Mouse (Mus musculus): Measurements from ENCODE around the gene Cda. TPM values are rescaled to one million over a fixed set of nuclear protein-coding genes. Genes with fewer than 3 reads are reported as not detected.

Cda gene
- polyA plus RNA-seq, 1 experiment from 2014 or later, result 2.2 TPM

DNA sequence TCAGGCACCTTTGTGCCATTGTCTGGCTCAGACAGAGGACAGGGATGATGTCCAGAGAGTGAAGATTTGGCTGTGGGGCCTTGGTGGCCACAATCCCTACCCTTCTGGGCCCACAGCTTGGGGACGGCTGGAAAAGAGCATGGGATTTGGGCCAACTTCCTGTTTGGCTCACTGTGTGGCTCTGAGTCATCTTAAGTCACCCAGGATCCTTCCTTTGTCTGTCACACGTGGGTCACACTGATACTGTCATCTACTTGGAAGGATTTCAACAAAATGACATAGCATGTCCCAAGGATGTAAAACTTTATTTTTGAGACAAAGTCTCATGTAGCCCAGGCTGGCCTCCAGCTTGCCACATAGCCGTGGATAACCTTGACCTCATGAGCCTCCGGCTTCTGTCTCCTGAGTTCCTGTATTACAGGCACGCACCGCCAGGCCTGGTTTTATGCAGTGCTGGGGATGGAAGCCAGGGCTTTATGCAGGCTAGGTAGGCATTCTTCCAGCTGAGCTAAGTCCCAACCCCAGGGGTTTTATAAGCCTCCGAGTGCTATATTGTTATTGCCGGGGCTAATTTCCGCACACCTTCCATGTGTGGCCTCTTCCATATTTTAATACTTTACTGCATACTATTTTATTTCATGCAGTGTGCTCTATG, 22.8 kb downstream of the Cda start:
- WGBS, result 80% methylated on average over 9 of the region's 9 CpGs
- Histone ChIP-seq H3K27ac (no peak overlapping the region), H3K9ac (replicated peaks) (no peak overlapping the region), H3K4me3 (replicated peaks) (no peak overlapping the region), H3K4me2 (replicated peaks) (no peak overlapping the region), H3K4me1 (replicated peaks) (no peaks in the 10 kb centered on the region), H3K36me3 (no peaks in the 10 kb centered on the region), H3K27me3 (no peaks in the 10 kb centered on the region), H3K9me3 (no peaks in the 10 kb centered on the region)
- no peak for ATAC-seq

- 68% methylated on average over 10 of the region's 10 CpGs for WGBS
- ATAC-seq, result no peak
Observed at GRCm38 (mm10) chr4:138343341-138343837, 24.4 kb downstream of the Cda start.

DNA sequence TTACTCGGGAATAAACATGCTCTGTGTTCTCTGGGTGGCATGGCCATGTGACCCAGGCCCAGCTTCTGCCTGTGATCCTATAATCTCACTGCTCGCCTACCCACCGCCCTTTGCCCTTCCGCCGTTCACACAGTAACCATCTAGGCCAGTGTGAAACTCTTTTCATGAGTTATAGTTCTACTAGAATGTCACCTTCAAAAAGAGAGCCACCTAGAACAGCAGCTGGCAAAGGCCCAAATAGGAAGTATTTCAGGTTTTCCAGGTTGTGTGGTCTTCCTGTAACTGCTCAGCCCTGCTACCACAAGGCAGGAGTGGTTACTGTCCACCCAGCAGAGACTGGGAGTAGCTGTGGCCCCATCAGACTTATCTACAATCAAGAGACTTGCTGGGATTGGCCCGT, 25.0 kb downstream of the Cda start:
- H3K36me3 ChIP-seq, result no peaks in the 10 kb centered on the region
- 87% methylated on average over 6 of the region's 6 CpGs for WGBS
- no peak overlapping the region for H3K27ac ChIP-seq
- ATAC-seq, result no peak
- no peaks in the 10 kb centered on the region for H3K4me1 ChIP-seq (replicated peaks)
- H3K9me3 ChIP-seq, result no peaks in the 10 kb centered on the region
- H3K4me2 ChIP-seq (replicated peaks), result no peak overlapping the region
- no peaks in the 10 kb centered on the region for H3K27me3 ChIP-seq
- H3K4me3 ChIP-seq (replicated peaks), result no peak overlapping the region
- no peak overlapping the region for H3K9ac ChIP-seq (replicated peaks)

More at GRCm38 (mm10) chr4:138343341-138343837, 24.4 kb downstream of the Cda start:
- Histone ChIP-seq H3K9me3 (no peaks in the 10 kb centered on the region), H3K27ac (no peak overlapping the region), H3K4me1 (replicated peaks) (no peaks in the 10 kb centered on the region), H3K36me3 (no peaks in the 10 kb centered on the region), H3K4me3 (replicated peaks) (no peak overlapping the region), H3K27me3 (no peaks in the 10 kb centered on the region), H3K9ac (replicated peaks) (no peak overlapping the region), H3K4me2 (replicated peaks) (no peak overlapping the region)

DNA sequence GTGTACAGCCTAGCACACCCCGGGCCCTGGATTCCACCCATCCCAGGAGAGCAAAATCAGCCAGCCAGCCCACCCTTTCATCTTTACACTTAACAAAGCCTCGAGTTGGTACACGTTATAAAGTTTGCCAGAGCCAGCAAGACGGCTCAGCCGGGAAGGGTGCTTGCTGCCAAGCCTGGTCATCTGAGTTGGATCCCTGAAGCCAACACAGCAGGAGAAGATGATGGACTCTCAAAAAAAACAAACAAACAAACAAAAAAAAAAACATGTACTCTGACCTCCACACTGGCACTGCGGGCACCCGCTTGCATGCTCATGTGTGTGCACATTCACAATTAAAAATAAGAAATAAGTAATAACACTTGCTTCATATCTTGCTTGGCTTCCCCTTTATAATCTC, 25.7 kb downstream of the Cda start:
- H3K9me3 ChIP-seq, result no peaks in the 10 kb centered on the region
- H3K36me3 ChIP-seq, result no peaks in the 10 kb centered on the region
- H3K27me3 ChIP-seq, result no peaks in the 10 kb centered on the region
- 80% methylated on average over 7 of the region's 7 CpGs for WGBS
- H3K4me2 ChIP-seq (replicated peaks), result no peak overlapping the region
- H3K4me3 ChIP-seq (replicated peaks), result no peak overlapping the region
- ATAC-seq, result no peak
- H3K4me1 ChIP-seq (replicated peaks), result no peaks in the 10 kb centered on the region
- H3K27ac ChIP-seq, result no peak overlapping the region
- no peak overlapping the region for H3K9ac ChIP-seq (replicated peaks)

DNA sequence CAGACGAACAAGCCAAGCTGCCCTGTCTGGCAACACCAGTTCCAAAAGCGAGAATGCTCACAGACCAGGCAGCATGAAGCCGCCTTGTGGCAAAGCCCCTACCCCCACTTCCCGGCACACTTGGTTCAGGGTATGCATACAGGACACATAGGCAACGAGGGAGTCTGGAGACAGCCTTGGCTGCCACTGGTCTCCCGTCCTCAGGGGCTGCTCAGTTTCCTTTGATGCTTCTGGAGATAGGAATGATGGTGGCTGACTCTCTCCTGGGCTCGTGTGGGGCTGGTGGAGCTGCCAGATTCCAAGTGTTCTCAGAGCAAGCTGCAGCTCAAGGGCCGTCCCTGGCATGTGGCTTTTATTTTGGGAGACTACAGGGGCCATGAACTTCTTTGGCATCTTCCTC, 26.4 kb downstream of the Cda start:
- Histone ChIP-seq H3K4me1 (replicated peaks) (no peaks in the 10 kb centered on the region), H3K4me2 (replicated peaks) (no peak overlapping the region), H3K27me3 (no peaks in the 10 kb centered on the region), H3K9me3 (no peaks in the 10 kb centered on the region), H3K9ac (replicated peaks) (no peak overlapping the region), H3K27ac (no peak overlapping the region), H3K36me3 (no peaks in the 10 kb centered on the region), H3K4me3 (replicated peaks) (no peak overlapping the region)
- ATAC-seq, result no peak
- 70% methylated on average over 8 of the region's 8 CpGs for WGBS

DNA sequence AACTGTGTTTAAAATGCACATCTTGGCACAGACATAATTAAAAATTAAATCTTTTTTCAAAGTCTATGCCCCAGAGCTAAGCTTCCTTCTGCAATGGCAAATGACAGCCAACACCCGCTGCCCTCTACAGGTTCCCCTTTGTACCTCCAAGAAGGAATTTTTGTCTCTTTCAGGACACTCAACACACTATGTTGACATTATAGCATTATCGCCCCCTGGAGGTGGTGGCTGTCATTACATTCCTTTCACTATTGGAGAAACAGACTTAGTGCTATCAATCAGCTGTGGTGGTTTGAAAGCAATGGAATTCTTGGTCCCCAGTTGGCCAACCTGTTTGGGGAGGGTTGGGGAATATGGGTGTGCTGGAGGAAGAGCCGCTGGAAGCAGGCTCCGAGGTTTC, 27.8 kb downstream of the Cda start:
- Histone ChIP-seq H3K4me2 (replicated peaks) (no peak overlapping the region), H3K4me1 (replicated peaks) (no peaks in the 10 kb centered on the region), H3K36me3 (no peaks in the 10 kb centered on the region), H3K9ac (replicated peaks) (no peak overlapping the region), H3K9me3 (no peaks in the 10 kb centered on the region), H3K27ac (no peak overlapping the region), H3K27me3 (no peaks in the 10 kb centered on the region), H3K4me3 (replicated peaks) (no peak overlapping the region)
- ATAC-seq, result no peak
- 37% methylated on average over 4 of the region's 4 CpGs for WGBS

GRCm38 (mm10) chr4:138337341-138337740, 30.5 kb downstream of the Cda start:
- H3K4me3 ChIP-seq (replicated peaks), result no peak overlapping the region
- no peaks in the 10 kb centered on the region for H3K4me1 ChIP-seq (replicated peaks)
- 80% methylated on average over 9 of the region's 9 CpGs for WGBS
- H3K36me3 ChIP-seq, result no peaks in the 10 kb centered on the region
- H3K27ac ChIP-seq, result no peak overlapping the region
- no peak for ATAC-seq
- H3K4me2 ChIP-seq (replicated peaks), result no peak overlapping the region
- H3K9me3 ChIP-seq, result no peaks in the 10 kb centered on the region
- H3K27me3 ChIP-seq, result no peaks in the 10 kb centered on the region
- H3K9ac ChIP-seq (replicated peaks), result no peak overlapping the region

DNA sequence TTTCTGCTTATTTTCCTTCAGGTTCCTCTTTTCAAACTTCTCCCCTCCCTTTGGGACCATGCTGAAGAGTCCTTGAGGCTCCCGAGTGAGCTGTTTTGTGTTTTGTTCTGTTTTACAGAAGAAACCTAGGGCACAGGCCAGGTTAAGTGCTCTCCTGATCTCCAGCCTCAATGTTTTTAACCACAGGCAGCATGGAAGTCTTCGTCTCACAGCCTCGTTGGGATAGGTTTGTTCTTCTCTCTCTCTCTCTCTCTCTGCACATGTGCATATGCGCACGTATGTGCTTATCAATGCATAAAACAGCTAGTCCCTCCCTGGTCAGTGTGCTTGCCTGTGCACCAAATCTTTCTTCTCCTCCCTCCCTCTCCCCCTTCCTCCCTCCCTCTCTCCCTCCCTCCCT, 30.9 kb downstream of the Cda start:
- no peaks in the 10 kb centered on the region for H3K4me1 ChIP-seq (replicated peaks)
- ATAC-seq, result no peak
- H3K36me3 ChIP-seq, result no peaks in the 10 kb centered on the region
- no peak overlapping the region for H3K9ac ChIP-seq (replicated peaks)
- 72% methylated on average over 5 of the region's 5 CpGs for WGBS
- H3K4me2 ChIP-seq (replicated peaks), result no peak overlapping the region
- no peak overlapping the region for H3K27ac ChIP-seq
- H3K27me3 ChIP-seq, result no peaks in the 10 kb centered on the region
- no peak overlapping the region for H3K4me3 ChIP-seq (replicated peaks)
- H3K9me3 ChIP-seq, result no peaks in the 10 kb centered on the region

DNA sequence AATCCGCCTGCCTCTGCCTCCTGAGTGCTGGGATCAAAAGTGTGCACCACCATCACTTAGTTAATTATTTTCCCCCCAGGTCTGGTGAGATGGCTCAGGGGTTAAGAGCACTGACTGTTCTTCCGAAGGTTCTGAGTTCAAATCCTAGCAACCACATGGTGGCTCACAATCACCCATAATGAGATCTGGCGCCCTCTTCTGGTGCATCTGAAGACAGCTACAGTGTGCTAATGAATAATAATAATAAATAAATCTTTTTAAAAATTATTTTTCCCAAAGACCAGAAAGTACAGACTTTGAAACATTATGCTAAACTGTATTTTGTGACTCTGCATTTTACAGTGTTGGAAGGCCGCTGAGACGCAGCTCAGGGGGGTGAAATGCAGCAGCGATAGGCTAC, 32.1 kb downstream of the Cda start:
- Histone ChIP-seq H3K27ac (no peak overlapping the region), H3K9ac (replicated peaks) (no peak overlapping the region), H3K4me1 (replicated peaks) (peaks cover 7% of the 10 kb centered on the region; the same call in 1 of the 2 replicates), H3K9me3 (no peaks in the 10 kb centered on the region), H3K4me3 (replicated peaks) (no peak overlapping the region), H3K36me3 (no peaks in the 10 kb centered on the region), H3K4me2 (replicated peaks) (no peak overlapping the region), H3K27me3 (peaks cover 5% of the 10 kb centered on the region; the same call in 1 of the 2 replicates)
- WGBS, result 89% methylated on average over 6 of the region's 6 CpGs
- no peak for ATAC-seq

DNA sequence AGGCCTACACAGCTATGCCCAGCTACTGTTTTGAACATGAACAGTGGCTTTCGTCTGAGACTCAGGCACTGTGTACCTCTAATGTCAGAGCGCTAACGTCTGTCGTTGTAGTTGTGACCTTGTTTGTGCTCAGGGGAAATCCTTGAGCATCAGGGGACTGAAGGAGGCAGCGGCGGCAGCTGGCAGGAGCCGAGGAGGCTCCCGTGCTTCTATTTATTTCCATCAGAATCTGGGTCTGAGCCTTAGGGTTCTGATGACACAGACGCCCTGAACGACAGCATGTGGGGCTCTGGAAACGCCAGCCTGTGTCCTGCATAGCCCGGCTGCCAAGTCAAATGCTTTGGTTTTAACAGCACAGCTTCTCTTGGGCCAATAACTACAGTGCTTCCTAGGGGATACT, 32.8 kb downstream of the Cda start:
- no peak overlapping the region for H3K9ac ChIP-seq (replicated peaks)
- H3K4me2 ChIP-seq (replicated peaks), result no peak overlapping the region
- WGBS, result 85% methylated on average over 12 of the region's 12 CpGs
- no peak overlapping the region for H3K27ac ChIP-seq
- H3K36me3 ChIP-seq, result no peaks in the 10 kb centered on the region
- peaks cover 5% of the 10 kb centered on the region; the same call in 1 of the 2 replicates for H3K27me3 ChIP-seq
- H3K4me1 ChIP-seq (replicated peaks), result peaks cover 9% of the 10 kb centered on the region; the same call in 1 of the 2 replicates
- no peaks in the 10 kb centered on the region for H3K9me3 ChIP-seq
- H3K4me3 ChIP-seq (replicated peaks), result no peak overlapping the region
- ATAC-seq, result no peak

GRCm38 (mm10) chr4:138333135-138333534, 34.7 kb downstream of the Cda start:
- no peak overlapping the region for H3K9ac ChIP-seq (replicated peaks)
- WGBS, result 88% methylated on average over 4 of the region's 4 CpGs
- H3K4me1 ChIP-seq (replicated peaks), result peaks cover 9% of the 10 kb centered on the region; the same call in 1 of the 2 replicates
- no peak overlapping the region for H3K27ac ChIP-seq
- no peak overlapping the region for H3K4me2 ChIP-seq (replicated peaks)
- no peak for ATAC-seq
- no peaks in the 10 kb centered on the region for H3K36me3 ChIP-seq
- no peaks in the 10 kb centered on the region for H3K9me3 ChIP-seq
- peaks cover 5% of the 10 kb centered on the region; the same call in 1 of the 2 replicates for H3K27me3 ChIP-seq
- H3K4me3 ChIP-seq (replicated peaks), result no peak overlapping the region

GRCm38 (mm10) chr4:138331647-138332046, 36.1 kb downstream of the Cda start:
- H3K9me3 ChIP-seq, result no peaks in the 10 kb centered on the region
- H3K27me3 ChIP-seq, result peaks cover 5% of the 10 kb centered on the region; the same call in 1 of the 2 replicates
- H3K9ac ChIP-seq (replicated peaks), result peak overlapping the region; percentile 16; the same call in 1 of the 2 replicates
- H3K4me1 ChIP-seq (replicated peaks), result peaks cover 15% of the 10 kb centered on the region
- H3K4me3 ChIP-seq (replicated peaks), result no peak overlapping the region
- ATAC-seq, result no peak
- 0 out of 2 replicates have a peak overlapping the region, but pooled peaks have one; percentile 9 for H3K27ac ChIP-seq
- no peaks in the 10 kb centered on the region for H3K36me3 ChIP-seq
- no peak overlapping the region for H3K4me2 ChIP-seq (replicated peaks)
- 80% methylated on average over 9 of the region's 9 CpGs for WGBS
